Mouse (Mus musculus): ENCODE data around the gene Thbs3. TPM values are rescaled to one million over a fixed set of nuclear protein-coding genes. Genes with fewer than 3 reads are reported as not detected.
"Not testable (repeated sequence)": the region's sequence is repeated elsewhere in the genome, so short reads cannot be mapped to it uniquely, and the experiment has no call there.

Gene Thbs3
- polyA plus RNA-seq, 2 experiments from 2014 or later: 0.22 to 2.4 TPM

GRCm38 (mm10) chr3:89195979-89196877 is 18.8 kb upstream of the Thbs3 start:
- peak; percentile 86 for ATAC-seq

GRCm38 (mm10) chr3:89199839-89200238 is 15.1 kb upstream of the Thbs3 start:
- no peak for ATAC-seq

- ATAC-seq: peak; percentile 85
Observed at GRCm38 (mm10) chr3:89202253-89203141, 12.5 kb upstream of the Thbs3 start, which contains the start of gene Gba. Gba (plus strand) TSS chr3:89202928.

- no peak for ATAC-seq
Observed at GRCm38 (mm10) chr3:89203142-89203514, 11.9 kb upstream of the Thbs3 start.

GRCm38 (mm10) chr3:89206079-89206478 is 8.9 kb upstream of the Thbs3 start:
- ATAC-seq: no peak

- ATAC-seq: no peak
Observed at GRCm38 (mm10) chr3:89206695-89207094, 8.3 kb upstream of the Thbs3 start.

GRCm38 (mm10) chr3:89208075-89208657 is 6.8 kb upstream of the Thbs3 start:
- no peak for ATAC-seq

GRCm38 (mm10) chr3:89208736-89209135 is 6.2 kb upstream of the Thbs3 start:
- ATAC-seq: no peak

- ATAC-seq: no peak
Observed at GRCm38 (mm10) chr3:89209731-89210130, 5.2 kb upstream of the Thbs3 start.

- no peak for ATAC-seq
Observed at GRCm38 (mm10) chr3:89210162-89210561, 4.8 kb upstream of the Thbs3 start.

GRCm38 (mm10) chr3:89210731-89211130 is 4.2 kb upstream of the Thbs3 start:
- no peak for ATAC-seq

GRCm38 (mm10) chr3:89213803-89214530 is 1.0 kb upstream of the Thbs3 start:
- ATAC-seq: peak; percentile 87

GRCm38 (mm10) chr3:89215853-89216252 is 873 bp downstream of the Thbs3 start:
- ATAC-seq: peak; percentile 25

- not testable (repeated sequence) for ATAC-seq
Observed at GRCm38 (mm10) chr3:89216407-89216806, 1.4 kb downstream of the Thbs3 start.

- no peak for ATAC-seq
Observed at GRCm38 (mm10) chr3:89218271-89218670, 3.3 kb downstream of the Thbs3 start.

- no peak for ATAC-seq
Observed at GRCm38 (mm10) chr3:89219546-89219945, 4.6 kb downstream of the Thbs3 start.

- ATAC-seq: no peak
Observed at GRCm38 (mm10) chr3:89221167-89221566, 6.2 kb downstream of the Thbs3 start.

- ATAC-seq: no peak
Observed at GRCm38 (mm10) chr3:89224796-89225195, 9.8 kb downstream of the Thbs3 start.

- ATAC-seq: no peak
Observed at GRCm38 (mm10) chr3:89225321-89225815, 10.4 kb downstream of the Thbs3 start.

- ATAC-seq: no peak
Observed at GRCm38 (mm10) chr3:89225918-89226317, 10.9 kb downstream of the Thbs3 start.

- no peak for ATAC-seq
Observed at GRCm38 (mm10) chr3:89226361-89226760, 11.4 kb downstream of the Thbs3 start.

- no peak for ATAC-seq
Observed at GRCm38 (mm10) chr3:89226900-89227299, 11.9 kb downstream of the Thbs3 start, which contains the start of gene Mtx1. Mtx1 (minus strand) TSS chr3:89227088.

Measured in activated CD4-positive, CD25-positive, alpha-beta regulatory T cell, adult 4 months (primary cell).